Mouse (Mus musculus): ENCODE data around the gene Cd3g.

Gene Cd3g

DNA sequence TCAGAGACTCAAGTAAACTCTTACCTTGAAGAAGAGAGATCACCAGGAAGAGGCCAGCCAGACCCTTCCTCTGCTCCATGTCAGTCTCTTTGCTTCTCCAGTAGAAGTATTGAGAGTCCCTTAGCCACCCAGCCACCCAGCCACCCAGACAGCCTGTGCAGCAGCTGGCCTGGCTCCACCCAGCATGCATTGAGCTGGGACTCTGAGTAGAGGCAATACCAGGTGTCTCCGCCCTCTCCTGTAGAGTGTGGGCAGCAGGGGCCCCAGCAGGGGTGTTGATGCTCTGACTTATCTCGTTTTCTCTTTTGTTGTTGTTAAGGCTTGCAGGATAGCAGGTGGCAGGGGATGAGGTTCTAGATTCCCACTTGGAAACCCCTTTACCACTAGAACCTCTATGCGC is at the start of gene Cd3g:
Gene Cd3g (minus strand): TSS at position 190 of the 400 bp plus-strand sequence.
- CTCF ChIA-PET: interaction anchor here (0.7 kb wide), 1 partner anchor 878 kb away, joined by 5 read pairs; no protein-coding TSS in a partner anchor

DNA sequence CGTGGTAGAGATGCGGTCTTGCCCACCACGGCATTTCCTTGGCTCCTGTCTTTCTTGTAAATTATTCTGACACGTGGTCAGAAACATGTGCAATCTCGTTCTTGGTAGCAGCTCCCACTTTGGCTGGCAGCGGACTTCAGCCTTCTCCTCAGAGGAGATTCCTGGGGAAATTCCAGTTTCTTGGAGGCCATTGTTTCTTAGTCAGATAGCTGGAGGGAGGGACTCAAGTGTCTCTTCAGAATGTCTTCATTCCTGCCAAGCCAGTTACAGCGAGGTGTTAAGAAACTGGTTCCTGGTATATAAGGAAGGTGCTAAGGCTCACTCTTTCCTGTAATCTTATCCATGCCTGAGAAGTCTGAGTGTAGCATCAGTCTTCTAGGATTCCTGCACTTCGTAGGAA is 47.1 kb upstream of the Cd3g start:
- CTCF ChIA-PET: interaction anchor here (0.5 kb wide), 1 partner anchor 50 kb away, joined by 7 read pairs; no protein-coding TSS in a partner anchor

DNA sequence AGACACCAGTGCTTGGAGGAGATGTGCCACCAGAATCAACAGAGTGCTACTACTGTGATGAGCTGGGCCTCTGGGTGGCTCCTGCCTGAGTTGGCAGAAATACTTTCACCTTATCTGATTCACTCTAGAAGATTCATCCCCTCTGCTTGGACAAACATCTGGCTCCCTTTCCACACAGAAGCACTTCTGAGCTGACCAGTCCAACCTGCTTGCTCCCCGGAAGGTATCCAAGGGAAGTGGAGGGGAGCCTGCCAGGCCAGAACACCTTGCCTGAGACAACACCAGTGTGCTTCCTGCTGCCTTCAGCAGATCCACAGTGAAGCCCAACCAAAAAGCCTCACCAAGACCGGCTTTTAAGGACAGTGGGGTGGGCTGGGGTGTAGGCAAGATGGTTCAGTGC is 44.0 kb upstream of the Cd3g start:
- CTCF ChIA-PET: interaction anchor here (0.6 kb wide), 1 partner anchor 127 kb away, joined by 3 read pairs; no protein-coding TSS in a partner anchor

DNA sequence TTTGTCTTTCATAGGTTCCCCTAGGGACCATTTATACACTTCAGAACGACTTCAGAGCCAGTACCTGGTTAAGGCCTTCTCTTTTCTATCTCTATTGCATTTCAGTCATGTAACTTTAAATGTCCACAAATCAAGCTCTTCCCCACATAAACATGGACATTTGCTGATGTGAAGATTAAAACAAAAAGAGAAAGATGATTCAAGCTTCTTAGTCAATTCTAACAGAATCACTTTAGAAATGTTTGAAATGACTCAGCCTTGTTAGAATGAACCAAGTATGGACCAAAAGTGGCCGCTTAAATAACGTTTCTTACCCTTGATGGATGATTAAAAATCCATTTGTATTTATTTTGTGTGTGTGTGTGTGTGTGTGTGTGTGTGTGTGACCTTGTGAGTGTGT is 43.4 kb upstream of the Cd3g start:
- CTCF ChIA-PET: no interaction called here

DNA sequence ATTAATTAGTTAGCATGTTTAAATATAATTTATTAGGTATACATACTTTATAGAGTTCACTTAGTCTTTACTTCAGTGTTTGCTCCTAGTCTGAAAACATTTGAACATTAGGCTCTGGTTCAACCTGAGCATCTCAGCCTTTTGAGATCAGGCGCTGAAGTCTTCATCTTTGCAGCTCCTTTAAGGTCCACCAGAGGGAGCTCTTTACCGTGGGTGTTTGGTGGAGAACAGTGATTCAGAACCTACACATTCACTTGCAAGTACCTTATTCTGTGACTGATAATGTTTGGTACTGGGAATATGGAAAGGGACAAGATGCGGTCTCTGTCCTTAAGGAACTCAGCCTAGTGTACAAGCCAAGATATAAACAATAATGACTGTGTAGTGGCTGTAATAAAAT is 42.6 kb upstream of the Cd3g start:
- CTCF ChIA-PET: interaction anchor here (0.8 to 1.6 kb wide), 4 partner anchors 99 to 366 kb away, joined by 3 to 5 read pairs (median 4); no protein-coding TSS in a partner anchor

DNA sequence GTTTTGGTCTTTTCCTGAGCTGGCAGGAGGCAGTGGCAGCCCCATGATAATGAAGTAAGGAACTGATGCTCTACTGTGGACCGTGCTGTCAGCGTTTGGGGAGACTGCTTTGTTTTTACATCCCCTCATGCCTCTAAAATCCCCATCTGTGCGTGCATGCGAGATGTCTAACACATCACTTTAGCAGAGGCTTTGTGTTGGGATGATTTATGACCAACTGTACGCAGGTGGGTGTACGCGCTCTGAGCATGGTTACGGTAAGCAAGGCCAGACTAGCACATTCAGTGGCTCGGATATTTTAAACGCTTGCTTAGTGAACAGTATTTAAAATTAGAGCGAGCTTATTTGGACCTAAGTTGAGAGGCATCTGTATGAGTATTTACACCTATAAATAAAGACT is 37.8 kb upstream of the Cd3g start:
- CTCF ChIA-PET: no interaction called here

DNA sequence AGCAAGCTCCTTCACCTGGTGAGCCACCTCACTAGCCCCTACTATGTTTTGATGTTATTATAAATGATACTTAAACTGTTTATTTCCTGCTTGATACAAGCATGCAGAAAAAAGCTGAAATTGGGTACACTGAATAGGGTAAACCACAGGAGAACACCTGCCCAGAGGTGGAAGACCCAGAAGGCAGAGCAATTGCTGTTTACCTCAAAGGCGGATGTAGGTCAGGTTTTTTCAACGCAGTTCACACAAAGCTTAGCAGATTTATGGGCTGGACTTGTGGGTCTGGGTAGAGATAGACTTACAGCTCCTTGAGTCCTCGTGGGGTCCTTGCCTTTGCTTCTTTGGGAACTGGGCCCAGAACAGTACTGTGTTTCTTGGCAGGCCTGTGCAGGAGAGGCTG is 35.6 kb upstream of the Cd3g start:
- CTCF ChIA-PET: interaction anchor here (0.5 to 1.0 kb wide), 5 partner anchors 28 to 365 kb away, joined by 3 to 5 read pairs (median 3); no protein-coding TSS in a partner anchor

DNA sequence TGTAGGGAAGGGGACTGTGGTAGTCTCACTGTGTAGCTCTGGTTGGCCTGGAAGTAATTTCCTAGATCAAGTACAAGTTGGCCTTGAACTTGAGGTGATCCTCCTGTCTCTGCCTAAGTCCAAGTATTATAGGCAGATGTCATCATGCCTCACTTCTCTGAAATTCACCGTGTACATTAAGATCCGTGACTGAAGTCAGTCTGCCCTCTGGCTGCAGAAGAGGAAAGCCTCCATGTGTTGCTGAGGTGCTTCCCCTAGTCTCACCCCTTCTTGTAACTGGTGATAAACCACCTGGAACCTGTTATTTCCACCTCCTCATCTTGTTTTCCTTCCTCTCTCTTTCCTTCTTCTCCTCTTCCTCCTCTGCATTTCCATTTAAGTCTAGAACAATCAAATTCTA is 34.6 kb upstream of the Cd3g start:
- CTCF ChIA-PET: interaction anchor here (0.6 kb wide), 2 partner anchors 11 to 40 kb away, joined by 3 to 7 read pairs; no protein-coding TSS in a partner anchor

DNA sequence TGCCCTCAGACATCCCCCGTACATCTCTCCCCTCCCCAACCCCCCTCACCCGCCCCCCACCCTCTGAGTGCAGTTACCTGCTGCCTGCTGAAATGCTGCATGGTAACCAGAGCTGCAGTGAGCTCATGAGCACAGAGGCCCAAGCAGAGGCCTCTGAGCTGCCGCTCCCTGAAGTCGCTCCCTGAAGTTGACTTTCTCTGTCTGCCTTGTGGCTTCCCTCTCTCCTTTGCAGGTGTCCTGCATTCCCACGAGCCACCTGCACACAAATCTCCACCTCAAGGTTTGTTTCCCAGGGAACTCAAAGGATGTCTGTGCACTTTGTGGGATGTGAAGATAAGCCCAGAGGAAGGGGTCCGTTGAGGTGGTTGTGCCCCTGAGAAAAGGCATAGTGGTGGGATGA is 31.1 kb upstream of the Cd3g start:
- CTCF ChIA-PET: interaction anchor here (0.7 kb wide), 1 partner anchor 77 kb away, joined by 4 read pairs; no protein-coding TSS in a partner anchor

DNA sequence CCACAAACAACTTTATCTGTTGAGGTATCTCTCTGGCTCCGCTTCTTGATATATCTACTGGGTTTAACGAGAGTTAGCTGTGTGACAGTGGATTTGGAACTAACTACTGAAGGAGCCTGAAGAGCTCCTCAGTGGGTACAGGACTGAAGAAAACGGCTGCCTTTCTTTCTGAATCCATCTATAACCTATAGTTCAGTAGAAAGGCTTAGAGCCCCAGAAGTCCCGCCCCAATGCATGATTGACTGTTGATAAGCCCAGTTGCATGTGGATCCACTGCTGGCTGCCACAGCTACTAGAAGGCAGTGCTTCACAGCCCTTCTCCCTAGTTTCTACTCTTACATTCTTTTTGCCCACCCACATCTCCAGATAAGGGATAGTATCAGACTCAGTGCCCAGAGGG is 30.2 kb upstream of the Cd3g start:
- CTCF ChIA-PET: no interaction called here

DNA sequence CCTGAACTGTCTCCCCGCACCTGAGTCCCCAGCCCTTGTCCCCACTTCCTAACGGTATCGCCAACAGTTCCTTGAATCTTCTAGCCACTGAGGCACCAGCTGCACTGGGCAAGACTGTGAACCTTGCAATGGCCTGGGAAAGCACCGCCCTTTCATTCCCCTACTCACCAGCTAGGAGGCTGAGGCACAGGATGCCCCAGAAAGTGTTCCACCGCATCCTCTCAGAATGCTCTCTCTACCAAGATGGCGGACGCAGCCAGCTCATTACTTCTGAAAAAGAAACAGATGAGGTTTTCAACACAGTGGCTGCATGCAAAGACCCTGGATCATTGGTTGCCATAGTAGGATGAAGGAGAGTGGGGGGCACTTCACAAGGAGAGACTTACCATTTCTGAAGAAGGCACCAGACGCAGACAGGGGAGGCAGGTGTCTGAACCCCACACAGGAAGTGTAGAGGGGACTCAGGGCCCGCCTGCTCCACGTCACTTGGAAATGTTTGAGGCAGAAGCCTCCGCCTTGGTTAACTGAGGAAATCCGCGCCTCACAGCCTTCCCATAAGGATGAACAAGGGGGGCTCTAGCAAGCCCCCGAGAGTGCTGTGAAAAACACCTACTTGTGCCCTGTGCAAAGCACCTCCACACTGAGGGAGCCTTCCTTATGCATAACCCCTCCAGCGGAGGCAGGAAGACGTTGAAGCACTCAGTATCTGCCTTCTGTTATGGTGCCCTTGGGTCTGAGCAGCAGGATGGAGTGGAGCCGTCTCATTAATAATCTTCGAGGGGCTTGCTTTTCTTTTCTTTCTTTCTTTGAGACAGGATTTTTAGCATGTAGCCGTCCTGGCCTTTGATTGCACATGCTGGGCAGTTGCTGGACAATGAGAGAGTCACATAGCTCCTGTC is 29.2 kb upstream of the Cd3g start, which contains the start of gene Cd3e:
Gene Cd3e (minus strand): TSS at position 448 of the 899 bp plus-strand sequence.
- CTCF ChIA-PET: interaction anchor here (0.5 kb wide), 1 partner anchor 23 kb away, joined by 3 read pairs; no protein-coding TSS in a partner anchor

DNA sequence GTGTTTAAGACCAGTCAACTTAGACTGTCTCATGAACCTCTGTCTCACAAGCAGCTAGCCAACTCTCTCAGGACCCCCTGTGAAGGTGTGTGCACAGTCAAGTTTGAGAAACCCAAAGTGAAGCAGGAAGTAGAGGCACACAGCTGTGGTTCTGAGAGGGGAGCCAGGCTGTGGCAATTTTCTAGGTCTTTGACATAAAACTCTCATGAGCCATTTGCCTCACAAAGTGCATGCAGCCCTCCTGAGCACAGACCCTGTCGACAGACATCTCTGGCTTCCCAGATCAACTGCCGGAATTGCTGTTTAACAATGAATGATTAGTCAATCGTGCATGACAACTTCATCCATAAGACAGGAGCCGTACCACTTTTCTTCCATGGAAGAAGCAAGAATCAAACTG is 28.1 kb upstream of the Cd3g start:
- CTCF ChIA-PET: no interaction called here

DNA sequence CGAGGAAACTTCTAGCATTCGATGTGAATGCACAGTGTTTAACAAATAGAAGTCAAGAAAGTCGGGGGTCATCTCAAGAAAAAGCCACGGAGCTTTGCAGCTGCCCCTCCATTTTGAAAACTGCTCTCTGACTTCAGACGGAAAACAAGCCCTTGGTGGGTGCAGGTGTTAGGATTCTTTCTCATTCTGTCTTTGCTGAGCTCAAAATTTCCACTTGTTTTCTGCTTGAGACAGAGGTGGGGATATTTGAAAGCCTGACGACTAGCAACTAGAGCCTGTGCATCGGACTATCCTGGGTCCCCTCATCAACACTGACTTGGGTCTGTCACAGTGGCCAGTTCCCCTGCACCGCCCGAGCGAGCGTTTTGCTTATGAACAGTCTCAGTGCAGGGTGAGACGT is 27.2 kb upstream of the Cd3g start:
- CTCF ChIA-PET: no interaction called here

DNA sequence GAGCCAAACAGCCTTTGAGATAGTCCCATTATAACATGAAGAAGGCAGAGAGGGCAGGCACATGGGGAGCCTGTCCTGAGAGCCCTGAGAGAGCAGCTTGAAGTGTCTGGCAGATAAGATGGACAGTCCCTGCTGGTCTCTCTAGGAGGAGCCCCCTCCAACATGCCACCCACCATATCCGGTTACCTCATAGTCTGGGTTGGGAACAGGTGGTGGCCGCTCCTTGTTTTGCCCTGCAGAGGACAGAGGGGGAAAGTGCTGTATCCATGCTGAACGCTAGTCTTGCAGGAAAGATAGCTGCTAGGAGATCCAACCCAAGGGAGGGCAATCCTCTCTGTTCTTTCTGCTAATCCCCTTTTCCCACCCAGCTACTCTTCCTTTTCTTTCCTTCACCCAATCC is 20.0 kb upstream of the Cd3g start:
- CTCF ChIA-PET: no interaction called here

DNA sequence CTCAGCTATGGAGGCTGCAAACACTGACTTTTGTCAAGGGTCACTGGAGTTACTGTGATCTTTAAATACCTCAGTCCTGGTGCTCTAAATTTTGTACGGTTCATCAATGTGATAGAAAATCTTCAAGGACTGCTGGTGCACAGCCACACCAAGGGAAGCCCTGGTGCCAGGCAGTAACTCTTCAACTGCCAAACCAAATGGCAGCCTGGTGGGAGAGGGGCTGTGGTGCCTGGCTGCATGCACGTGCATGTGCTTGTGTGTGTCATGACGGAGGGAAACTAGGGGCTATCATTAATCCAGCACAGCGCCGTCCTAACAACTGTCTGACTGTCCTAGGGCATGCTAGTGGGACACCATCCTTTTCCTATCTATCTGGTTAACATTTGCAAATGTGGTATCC is 19.5 kb upstream of the Cd3g start:
- CTCF ChIA-PET: no interaction called here

DNA sequence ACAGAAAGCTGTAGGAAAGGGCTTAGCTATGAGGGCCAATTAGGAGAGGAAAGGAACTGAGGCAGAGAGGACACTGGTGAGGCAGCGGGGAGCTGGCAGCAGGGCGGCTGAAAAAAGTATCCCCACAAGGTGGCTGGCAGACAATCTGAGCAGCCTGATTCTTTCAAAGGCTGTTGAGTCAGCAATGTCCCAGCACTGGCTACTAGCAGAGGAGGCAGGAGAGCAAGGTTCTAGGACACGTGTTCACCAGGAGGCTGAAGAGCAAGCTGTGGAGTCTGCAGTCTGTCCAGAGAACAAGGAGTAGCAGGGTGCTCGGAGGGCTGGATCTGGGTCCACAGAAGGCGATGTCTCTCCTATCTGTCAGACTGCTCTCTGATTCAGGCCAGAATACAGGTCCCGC is 18.9 kb upstream of the Cd3g start:
- CTCF ChIA-PET: no interaction called here

DNA sequence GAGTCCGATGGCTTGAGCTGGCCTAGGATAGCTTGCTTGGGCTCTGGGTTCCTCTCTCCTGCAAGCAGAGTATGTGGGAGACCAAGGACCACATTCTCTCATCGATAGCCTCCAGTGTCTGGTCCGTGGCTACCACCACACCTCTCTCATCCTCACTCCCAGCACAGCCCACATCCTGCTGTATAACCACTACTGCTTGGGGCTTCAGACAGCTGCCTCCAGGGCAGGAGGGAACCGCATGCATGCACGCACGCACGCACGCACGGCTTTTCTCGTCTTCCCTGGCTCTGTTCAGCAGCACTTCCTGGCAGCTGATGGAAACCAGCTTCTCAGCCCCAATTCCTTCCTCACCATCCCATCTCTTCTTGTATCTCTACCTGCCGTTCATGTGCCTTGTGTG is 17.9 kb upstream of the Cd3g start:
- CTCF ChIA-PET: interaction anchor here (0.7 kb wide), 1 partner anchor 543 kb away, joined by 5 read pairs; no protein-coding TSS in a partner anchor

DNA sequence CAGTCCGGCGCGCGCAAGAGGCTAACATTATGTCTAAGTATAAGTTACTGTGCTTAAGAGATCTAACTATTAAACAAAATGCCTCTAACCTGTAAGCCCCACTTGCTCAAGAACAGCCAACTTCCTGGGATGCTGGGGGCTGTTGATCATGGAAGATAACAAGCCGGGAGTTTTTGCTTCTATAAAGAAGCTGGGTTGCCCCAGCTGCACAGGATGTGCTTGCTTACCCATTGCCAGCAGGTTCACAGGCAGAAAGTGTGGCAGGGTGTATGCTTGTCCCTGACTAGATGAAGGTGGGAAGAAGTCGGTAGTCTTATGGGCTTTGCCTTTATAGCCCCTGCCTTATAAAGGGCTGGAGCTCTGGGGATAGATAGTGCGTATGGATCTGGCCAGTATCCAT is 16.4 kb upstream of the Cd3g start:
- CTCF ChIA-PET: no interaction called here

DNA sequence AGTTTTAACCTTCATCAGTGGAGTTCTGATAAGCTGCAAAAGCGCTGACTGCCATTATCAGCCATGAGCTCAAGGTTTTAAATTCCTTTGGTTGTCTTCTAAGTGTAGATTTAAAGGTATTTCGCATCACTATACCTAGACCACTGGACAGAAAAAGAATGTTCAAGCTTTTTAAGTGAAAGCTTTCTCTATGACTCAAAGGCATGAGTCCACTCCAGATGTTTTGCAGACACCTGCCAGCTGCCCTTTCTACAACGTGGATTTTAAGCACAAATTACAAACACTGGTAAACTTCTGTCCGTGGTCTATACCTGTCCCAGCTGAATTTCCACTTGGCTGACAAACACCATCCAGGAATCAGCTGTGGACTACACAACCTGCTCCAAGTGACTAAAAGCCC is 14.7 kb upstream of the Cd3g start:
- CTCF ChIA-PET: no interaction called here

DNA sequence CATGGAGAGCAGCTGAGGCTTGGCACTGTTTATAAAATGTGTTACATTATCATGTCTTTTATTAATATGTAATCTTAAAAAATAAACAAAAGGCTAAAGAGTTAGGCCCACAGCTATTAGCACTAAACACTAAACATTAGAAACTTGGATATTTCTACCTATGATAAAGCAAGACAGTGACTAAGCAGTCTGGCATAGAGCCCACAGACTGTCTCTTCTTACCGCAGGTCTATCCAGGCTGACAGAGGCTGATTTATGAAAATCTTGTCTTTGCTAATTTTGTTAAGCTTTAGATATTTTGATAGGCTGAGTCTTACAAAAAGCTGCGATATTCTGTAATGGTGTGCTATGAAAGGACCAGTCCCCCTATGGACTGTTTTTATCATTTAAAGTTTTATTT is 13.0 kb upstream of the Cd3g start:
- CTCF ChIA-PET: no interaction called here

DNA sequence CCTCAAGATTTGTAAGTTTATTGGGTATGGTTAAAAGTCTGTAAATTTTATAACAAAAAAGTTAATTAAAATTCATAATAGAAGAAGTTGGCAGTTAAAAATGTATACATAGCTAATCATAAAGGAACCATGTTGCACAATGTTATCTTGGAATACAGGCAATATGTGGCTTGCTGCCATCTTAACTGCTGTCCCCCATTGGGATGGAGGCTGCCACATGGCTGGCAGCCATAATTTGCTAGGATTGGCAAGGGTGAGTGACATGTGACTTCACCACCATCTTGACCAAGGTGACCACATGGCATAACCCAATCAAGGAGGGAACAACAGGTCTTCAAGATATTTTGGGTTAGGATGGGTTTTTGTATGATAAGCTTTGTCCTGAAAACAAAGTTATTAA is 12.0 kb upstream of the Cd3g start:
- CTCF ChIA-PET: no interaction called here

DNA sequence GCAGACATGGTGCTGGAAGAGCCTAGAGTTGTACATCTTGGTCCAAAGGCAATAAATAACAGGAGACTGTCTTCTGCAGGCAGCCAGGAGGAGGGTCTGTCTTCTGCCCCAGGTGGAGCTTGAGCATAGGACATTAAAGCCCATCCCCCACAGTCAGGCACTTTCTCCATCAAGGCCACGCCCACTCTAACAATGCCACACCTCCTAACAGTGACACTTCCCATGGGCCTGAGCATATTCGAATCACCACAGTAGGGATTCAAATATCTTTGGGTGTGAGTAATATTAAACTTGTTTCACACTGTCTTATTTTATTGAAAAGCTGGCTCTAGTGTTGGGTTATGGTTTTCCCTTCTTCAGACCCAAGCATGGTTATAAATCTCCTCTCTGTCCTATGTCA is 11.6 kb upstream of the Cd3g start:
- CTCF ChIA-PET: no interaction called here

DNA sequence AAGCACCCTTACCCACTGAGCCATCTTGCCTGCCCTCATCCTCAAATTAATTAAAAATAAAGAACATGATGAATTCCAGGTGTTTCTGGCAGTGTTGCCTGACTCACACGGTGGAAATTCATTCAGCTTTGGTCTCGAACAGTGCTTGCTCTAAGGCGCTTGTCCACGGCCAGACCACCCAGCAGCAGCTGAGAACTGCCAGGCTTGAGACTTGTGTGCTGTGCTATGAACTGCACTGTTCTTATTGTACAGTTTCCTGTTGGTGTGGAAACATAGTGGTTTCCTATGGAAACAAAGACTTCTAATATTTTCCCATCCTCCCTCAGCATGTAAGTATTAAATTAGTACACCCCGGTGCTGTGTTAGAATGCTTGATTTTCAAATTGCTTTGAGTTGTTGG is 6.7 kb upstream of the Cd3g start:
- CTCF ChIA-PET: interaction anchor here (0.6 to 1.0 kb wide), 2 partner anchors 21 to 23 kb away, joined by 3 read pairs; partner anchors contain the start of gene Cd3e

All from spleen, embryonic (tissue).